Mouse (Mus musculus): ENCODE results near the gene Chn2. TPM values are rescaled to one million over a fixed set of nuclear protein-coding genes. Genes with fewer than 3 reads are reported as not detected.

The Chn2 gene
- polyA plus RNA-seq, 1 experiment = 22.8 TPM

- H3K4me3 ChIP-seq (ENCODE audit: insufficient read depth, low read depth, low read length) = no peak overlapping the region
- peaks cover 9% of the 10 kb centered on the region; the same call in 1 of the 2 replicates for H3K4me1 ChIP-seq (ENCODE audit: control insufficient read depth, insufficient read depth, low read length)
- H3K27ac ChIP-seq (ENCODE audit: insufficient read depth, low read depth, low read length) = no peak overlapping the region
- no peak for TF ChIP-seq CTCF (conservative IDR thresholded peaks at IDR 0.05; ENCODE audit: insufficient read depth, insufficient read length, low read depth, low read length)
- no peak for TF ChIP-seq POLR2A (IDR thresholded peaks at IDR 0.05; ENCODE audit: low read depth, low read length)
- 89% methylated on average over 3 of the region's 3 CpGs for WGBS
- no peaks in the 10 kb centered on the region for H3K36me3 ChIP-seq (ENCODE audit: control insufficient read depth, insufficient read depth, low read length)
- DNase-seq = no peak
- no peaks in the 10 kb centered on the region for H3K27me3 ChIP-seq (replicated peaks; ENCODE audit: control insufficient read depth, insufficient read depth, low read length)
Measured at GRCm38 (mm10) chr6:54161246-54161645, 121.9 kb downstream of the Chn2 start.

GRCm38 (mm10) chr6:54162321-54162720, 123.0 kb downstream of the Chn2 start:
- Histone ChIP-seq H3K4me1 (ENCODE audit: control insufficient read depth, insufficient read depth, low read length) (peaks cover 9% of the 10 kb centered on the region; the same call in 1 of the 2 replicates), H3K27ac (ENCODE audit: insufficient read depth, low read depth, low read length) (no peak overlapping the region), H3K27me3 (replicated peaks; ENCODE audit: control insufficient read depth, insufficient read depth, low read length) (no peaks in the 10 kb centered on the region), H3K4me3 (ENCODE audit: insufficient read depth, low read depth, low read length) (no peak overlapping the region), H3K36me3 (ENCODE audit: control insufficient read depth, insufficient read depth, low read length) (no peaks in the 10 kb centered on the region)
- TF ChIP-seq CTCF (conservative IDR thresholded peaks at IDR 0.05; ENCODE audit: insufficient read depth, insufficient read length, low read depth, low read length) = no peak
- no peak for TF ChIP-seq POLR2A (IDR thresholded peaks at IDR 0.05; ENCODE audit: low read depth, low read length)
- WGBS = 37% methylated on average over 5 of the region's 5 CpGs
- peak; percentile 91 for DNase-seq

- TF ChIP-seq CTCF (conservative IDR thresholded peaks at IDR 0.05; ENCODE audit: insufficient read depth, insufficient read length, low read depth, low read length) = no peak
- no peak for TF ChIP-seq POLR2A (IDR thresholded peaks at IDR 0.05; ENCODE audit: low read depth, low read length)
- Histone ChIP-seq H3K36me3 (ENCODE audit: control insufficient read depth, insufficient read depth, low read length) (no peaks in the 10 kb centered on the region), H3K4me3 (ENCODE audit: insufficient read depth, low read depth, low read length) (no peak overlapping the region), H3K4me1 (ENCODE audit: control insufficient read depth, insufficient read depth, low read length) (peaks cover 9% of the 10 kb centered on the region; the same call in 1 of the 2 replicates), H3K27me3 (replicated peaks; ENCODE audit: control insufficient read depth, insufficient read depth, low read length) (no peaks in the 10 kb centered on the region), H3K27ac (ENCODE audit: insufficient read depth, low read depth, low read length) (no peak overlapping the region)
- WGBS = 49% methylated on average over 9 of the region's 9 CpGs
- DNase-seq = peak; percentile 45
Measured at GRCm38 (mm10) chr6:54162786-54163185, 123.4 kb downstream of the Chn2 start.

- no peak overlapping the region for H3K4me3 ChIP-seq (ENCODE audit: insufficient read depth, low read depth, low read length)
- H3K27ac ChIP-seq (ENCODE audit: insufficient read depth, low read depth, low read length) = no peak overlapping the region
- TF ChIP-seq POLR2A (IDR thresholded peaks at IDR 0.05; ENCODE audit: low read depth, low read length) (no peak), CTCF (conservative IDR thresholded peaks at IDR 0.05; ENCODE audit: insufficient read depth, insufficient read length, low read depth, low read length) (no peak)
- no peaks in the 10 kb centered on the region for H3K36me3 ChIP-seq (ENCODE audit: control insufficient read depth, insufficient read depth, low read length)
- peaks cover 9% of the 10 kb centered on the region; the same call in 1 of the 2 replicates for H3K4me1 ChIP-seq (ENCODE audit: control insufficient read depth, insufficient read depth, low read length)
- no peak for DNase-seq
- H3K27me3 ChIP-seq (replicated peaks; ENCODE audit: control insufficient read depth, insufficient read depth, low read length) = no peaks in the 10 kb centered on the region
Measured at GRCm38 (mm10) chr6:54163702-54164101, 124.3 kb downstream of the Chn2 start.

- H3K36me3 ChIP-seq (ENCODE audit: control insufficient read depth, insufficient read depth, low read length) = no peaks in the 10 kb centered on the region
- TF ChIP-seq CTCF (conservative IDR thresholded peaks at IDR 0.05; ENCODE audit: insufficient read depth, insufficient read length, low read depth, low read length) = peak; percentile 84
- no peak for TF ChIP-seq POLR2A (IDR thresholded peaks at IDR 0.05; ENCODE audit: low read depth, low read length)
- H3K4me1 ChIP-seq (ENCODE audit: control insufficient read depth, insufficient read depth, low read length) = peaks cover 9% of the 10 kb centered on the region; the same call in 1 of the 2 replicates
- peak; percentile 72 for DNase-seq
- H3K4me3 ChIP-seq (ENCODE audit: insufficient read depth, low read depth, low read length) = no peak overlapping the region
- H3K27me3 ChIP-seq (replicated peaks; ENCODE audit: control insufficient read depth, insufficient read depth, low read length) = no peaks in the 10 kb centered on the region
- H3K27ac ChIP-seq (ENCODE audit: insufficient read depth, low read depth, low read length) = no peak overlapping the region
- 60% methylated on average over 4 of the region's 4 CpGs for WGBS
Measured at GRCm38 (mm10) chr6:54164777-54165176, 125.4 kb downstream of the Chn2 start.

- peaks cover 14% of the 10 kb centered on the region for H3K4me1 ChIP-seq (ENCODE audit: control insufficient read depth, insufficient read depth, low read length)
- no peaks in the 10 kb centered on the region for H3K27me3 ChIP-seq (replicated peaks; ENCODE audit: control insufficient read depth, insufficient read depth, low read length)
- TF ChIP-seq CTCF (conservative IDR thresholded peaks at IDR 0.05; ENCODE audit: insufficient read depth, insufficient read length, low read depth, low read length) (no peak), POLR2A (IDR thresholded peaks at IDR 0.05; ENCODE audit: low read depth, low read length) (no peak)
- no peak overlapping the region for H3K4me3 ChIP-seq (ENCODE audit: insufficient read depth, low read depth, low read length)
- no peaks in the 10 kb centered on the region for H3K36me3 ChIP-seq (ENCODE audit: control insufficient read depth, insufficient read depth, low read length)
- WGBS = 89% methylated on average over 7 of the region's 7 CpGs
- DNase-seq = no peak
- no peak overlapping the region for H3K27ac ChIP-seq (ENCODE audit: insufficient read depth, low read depth, low read length)
Measured at GRCm38 (mm10) chr6:54165246-54165645, 125.9 kb downstream of the Chn2 start.

GRCm38 (mm10) chr6:54165863-54166262, 126.5 kb downstream of the Chn2 start:
- H3K27me3 ChIP-seq (replicated peaks; ENCODE audit: control insufficient read depth, insufficient read depth, low read length) = no peaks in the 10 kb centered on the region
- H3K4me1 ChIP-seq (ENCODE audit: control insufficient read depth, insufficient read depth, low read length) = peaks cover 18% of the 10 kb centered on the region
- H3K27ac ChIP-seq (ENCODE audit: insufficient read depth, low read depth, low read length) = no peak overlapping the region
- no peak for TF ChIP-seq POLR2A (IDR thresholded peaks at IDR 0.05; ENCODE audit: low read depth, low read length)
- no peak for TF ChIP-seq CTCF (conservative IDR thresholded peaks at IDR 0.05; ENCODE audit: insufficient read depth, insufficient read length, low read depth, low read length)
- 94% methylated on average over 4 of the region's 4 CpGs for WGBS
- no peaks in the 10 kb centered on the region for H3K36me3 ChIP-seq (ENCODE audit: control insufficient read depth, insufficient read depth, low read length)
- DNase-seq = no peak
- no peak overlapping the region for H3K4me3 ChIP-seq (ENCODE audit: insufficient read depth, low read depth, low read length)

Data from kidney, adult 2 months (tissue).